Mouse (Mus musculus): ENCODE measurements at regions not wholly inside any gene's neighbourhood (a gene's known extent, or its start where the extent isn't known, plus 50 kb on each side); places are given as distances from the start of the nearest gene placed in this dataset.

GRCm38 (mm10) chr2:64860113-64860512 lies 164.7 kb downstream of the Grb14 start:
- H3K27me3 ChIP-seq, result peaks cover 16% of the 10 kb centered on the region; the same call in 1 of the 2 replicates
- H3K27ac ChIP-seq, result no peak overlapping the region
- no peak overlapping the region for H3K4me3 ChIP-seq
- ATAC-seq (ENCODE audit: insufficient number of reproducible peaks, insufficient read depth, low FRiP score, low TSS enrichment, low read depth), result no peak
- no peak overlapping the region for H3K9ac ChIP-seq
- no peaks in the 10 kb centered on the region for H3K4me1 ChIP-seq
- no peaks in the 10 kb centered on the region for H3K36me3 ChIP-seq
- 75% methylated on average over 2 of the region's 2 CpGs for WGBS
- H3K9me3 ChIP-seq, result no peaks in the 10 kb centered on the region
- H3K4me2 ChIP-seq, result no peak overlapping the region

DNA sequence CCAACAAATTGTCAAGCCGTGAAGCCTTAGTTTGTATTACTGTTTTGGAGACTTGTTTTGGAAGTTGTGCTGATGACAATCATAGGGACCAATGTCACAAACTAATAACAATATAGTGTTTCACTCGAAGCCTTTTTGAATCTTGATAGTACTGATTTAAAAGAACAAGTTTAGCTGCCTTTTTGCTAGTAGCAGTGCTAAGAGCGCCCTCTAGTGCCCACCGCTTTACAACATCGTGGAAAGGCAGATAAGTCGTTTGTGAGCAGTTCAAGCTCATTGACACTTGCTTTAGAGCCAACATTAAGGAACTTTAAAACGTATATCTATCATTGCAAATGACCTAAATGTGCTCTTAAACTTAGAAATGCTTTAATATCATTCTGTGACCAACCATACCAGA lies 170.9 kb downstream of the Grb14 start:
- no peaks in the 10 kb centered on the region for H3K9me3 ChIP-seq
- no peak overlapping the region for H3K27ac ChIP-seq
- 10% methylated on average over 7 of the region's 7 CpGs for WGBS
- H3K4me3 ChIP-seq, result no peak overlapping the region
- peaks cover 3% of the 10 kb centered on the region for H3K4me1 ChIP-seq
- peak overlapping the region; percentile 36 for H3K4me2 ChIP-seq
- peaks cover 15% of the 10 kb centered on the region; the same call in 1 of the 2 replicates for H3K27me3 ChIP-seq
- no peaks in the 10 kb centered on the region for H3K36me3 ChIP-seq
- H3K9ac ChIP-seq, result no peak overlapping the region
- no peak for ATAC-seq (ENCODE audit: insufficient number of reproducible peaks, insufficient read depth, low FRiP score, low TSS enrichment, low read depth)

- no peak overlapping the region for H3K4me2 ChIP-seq
Observed at GRCm38 (mm10) chr2:64852913-64853312, 171.9 kb downstream of the Grb14 start.

DNA sequence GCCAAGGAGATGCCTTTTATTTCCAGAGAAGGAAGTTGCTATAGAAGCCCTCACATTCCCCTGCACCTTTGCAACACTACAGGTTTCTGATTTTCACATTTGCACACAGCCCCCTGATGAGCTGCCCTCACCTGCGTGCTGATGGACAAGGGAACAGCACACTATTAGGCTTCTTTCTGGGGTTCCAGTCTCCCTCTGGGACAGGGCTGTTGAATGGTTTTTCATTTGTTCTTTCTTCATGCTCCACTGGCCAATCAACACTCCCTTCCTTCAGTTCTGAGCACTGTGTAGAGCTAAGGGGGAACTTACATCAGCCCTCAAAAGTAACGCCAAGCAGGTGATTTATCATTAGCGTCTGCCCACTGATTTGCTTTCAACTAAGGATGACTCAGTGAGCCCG lies 173.7 kb downstream of the Grb14 start:
- Histone ChIP-seq H3K27me3 (peaks cover 10% of the 10 kb centered on the region; the same call in 1 of the 2 replicates), H3K36me3 (no peaks in the 10 kb centered on the region), H3K9me3 (no peaks in the 10 kb centered on the region), H3K27ac (no peak overlapping the region), H3K4me3 (no peak overlapping the region), H3K4me1 (peaks cover 4% of the 10 kb centered on the region), H3K4me2 (no peak overlapping the region), H3K9ac (no peak overlapping the region)
- WGBS, result 75% methylated on average over 4 of the region's 4 CpGs
- no peak for ATAC-seq (ENCODE audit: insufficient number of reproducible peaks, insufficient read depth, low FRiP score, low TSS enrichment, low read depth)

More at GRCm38 (mm10) chr2:64852913-64853312, 171.9 kb downstream of the Grb14 start:
- Histone ChIP-seq H3K36me3 (no peaks in the 10 kb centered on the region), H3K4me1 (peaks cover 4% of the 10 kb centered on the region), H3K4me3 (no peak overlapping the region), H3K9ac (no peak overlapping the region), H3K27me3 (peaks cover 15% of the 10 kb centered on the region; the same call in 1 of the 2 replicates), H3K9me3 (no peaks in the 10 kb centered on the region), H3K27ac (no peak overlapping the region)
- ATAC-seq (ENCODE audit: insufficient number of reproducible peaks, insufficient read depth, low FRiP score, low TSS enrichment, low read depth), result no peak
- WGBS, result 47% methylated on average over 5 of the region's 5 CpGs

GRCm38 (mm10) chr2:64850656-64851055 lies 174.1 kb downstream of the Grb14 start:
- no peak for ATAC-seq (ENCODE audit: insufficient number of reproducible peaks, insufficient read depth, low FRiP score, low TSS enrichment, low read depth)
- no peaks in the 10 kb centered on the region for H3K36me3 ChIP-seq
- no peak overlapping the region for H3K4me2 ChIP-seq
- H3K9ac ChIP-seq, result no peak overlapping the region
- H3K27me3 ChIP-seq, result peaks cover 7% of the 10 kb centered on the region; the same call in 1 of the 2 replicates
- H3K9me3 ChIP-seq, result no peaks in the 10 kb centered on the region
- peaks cover 4% of the 10 kb centered on the region for H3K4me1 ChIP-seq
- WGBS, result 95% methylated on average over 3 of the region's 3 CpGs
- no peak overlapping the region for H3K4me3 ChIP-seq
- no peak overlapping the region for H3K27ac ChIP-seq

DNA sequence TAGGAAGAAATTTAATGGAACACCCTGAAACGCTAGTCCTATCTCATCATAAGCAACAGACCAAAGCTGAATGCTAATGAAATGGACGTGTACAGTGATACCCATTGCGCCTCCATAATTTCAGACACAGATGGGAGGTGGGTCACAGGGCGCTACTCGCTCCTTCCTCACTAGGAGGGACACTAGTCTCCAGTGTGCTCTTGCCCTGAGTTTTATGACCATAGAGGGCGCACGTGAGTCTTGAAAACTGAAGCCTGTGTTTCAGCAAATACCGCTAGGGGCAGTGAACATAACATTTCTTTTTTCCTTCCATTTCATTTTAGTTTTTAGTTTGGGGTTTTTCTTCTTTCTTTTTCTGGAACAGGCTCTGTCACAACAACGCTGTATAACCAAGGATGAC lies 200.3 kb downstream of the Grb14 start:
- no peak overlapping the region for H3K4me3 ChIP-seq
- no peak overlapping the region for H3K4me2 ChIP-seq
- no peak overlapping the region for H3K27ac ChIP-seq
- H3K9me3 ChIP-seq, result no peaks in the 10 kb centered on the region
- H3K36me3 ChIP-seq, result no peaks in the 10 kb centered on the region
- WGBS, result 87% methylated on average over 9 of the region's 9 CpGs
- H3K9ac ChIP-seq, result no peak overlapping the region
- no peak for ATAC-seq (ENCODE audit: insufficient number of reproducible peaks, insufficient read depth, low FRiP score, low TSS enrichment, low read depth)
- no peaks in the 10 kb centered on the region for H3K4me1 ChIP-seq
- H3K27me3 ChIP-seq, result no peaks in the 10 kb centered on the region

GRCm38 (mm10) chr2:64823905-64824304 lies 200.9 kb downstream of the Grb14 start:
- no peak overlapping the region for H3K4me3 ChIP-seq
- H3K4me1 ChIP-seq, result no peaks in the 10 kb centered on the region
- H3K27me3 ChIP-seq, result no peaks in the 10 kb centered on the region
- 53% methylated on average over 7 of the region's 7 CpGs for WGBS
- ATAC-seq (ENCODE audit: insufficient number of reproducible peaks, insufficient read depth, low FRiP score, low TSS enrichment, low read depth), result no peak
- H3K9ac ChIP-seq, result no peak overlapping the region
- no peaks in the 10 kb centered on the region for H3K36me3 ChIP-seq
- H3K27ac ChIP-seq, result no peak overlapping the region
- H3K4me2 ChIP-seq, result no peak overlapping the region
- no peaks in the 10 kb centered on the region for H3K9me3 ChIP-seq

GRCm38 (mm10) chr2:64823074-64823473 lies 201.7 kb downstream of the Grb14 start:
- H3K36me3 ChIP-seq, result no peaks in the 10 kb centered on the region
- no peaks in the 10 kb centered on the region for H3K27me3 ChIP-seq
- H3K4me3 ChIP-seq, result no peak overlapping the region
- H3K4me1 ChIP-seq, result no peaks in the 10 kb centered on the region
- no peak overlapping the region for H3K27ac ChIP-seq
- no peaks in the 10 kb centered on the region for H3K9me3 ChIP-seq
- H3K9ac ChIP-seq, result no peak overlapping the region
- WGBS, result 36% methylated on average over 6 of the region's 6 CpGs
- ATAC-seq (ENCODE audit: insufficient number of reproducible peaks, insufficient read depth, low FRiP score, low TSS enrichment, low read depth), result no peak
- no peak overlapping the region for H3K4me2 ChIP-seq

DNA sequence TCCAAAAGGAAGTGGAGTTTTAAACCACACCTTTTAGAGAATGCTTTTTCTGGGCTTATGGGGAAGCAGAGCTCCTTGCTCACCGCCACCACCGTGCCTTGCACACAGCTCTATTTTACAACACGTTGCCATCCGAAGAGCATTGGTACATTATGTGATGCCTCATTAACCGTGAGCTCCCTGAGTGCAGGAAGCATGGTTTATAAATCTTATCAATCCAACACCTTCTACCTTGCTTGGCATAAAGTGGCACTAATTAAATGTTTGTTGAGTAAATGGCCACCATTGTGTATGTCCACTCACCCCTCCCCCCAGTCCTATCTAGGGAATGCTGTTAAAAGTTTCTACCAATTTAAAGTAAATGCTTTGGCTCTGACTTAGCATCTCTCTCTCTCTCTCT lies 206.6 kb downstream of the Grb14 start:
- Histone ChIP-seq H3K9me3 (no peaks in the 10 kb centered on the region), H3K4me1 (peaks cover 4% of the 10 kb centered on the region; the same call in 1 of the 2 replicates), H3K4me2 (no peak overlapping the region), H3K27me3 (no peaks in the 10 kb centered on the region), H3K36me3 (no peaks in the 10 kb centered on the region), H3K27ac (no peak overlapping the region), H3K4me3 (no peak overlapping the region), H3K9ac (no peak overlapping the region)
- 85% methylated on average over 5 of the region's 5 CpGs for WGBS
- no peak for ATAC-seq (ENCODE audit: insufficient number of reproducible peaks, insufficient read depth, low FRiP score, low TSS enrichment, low read depth)

Data from embryonic facial prominence, embryonic 13.5 days (tissue).